Mouse (Mus musculus) forebrain, embryonic 13.5 days (tissue): ENCODE data around the gene Grik1. TPM values are rescaled to one million over a fixed set of nuclear protein-coding genes. Genes with fewer than 3 reads are reported as not detected.
A peak's percentile ranks its signal among the peaks of the same experiment; 100 is the strongest.

Source experiments
- ATAC-seq: fragments of 200-750 bp; cut with Nextera tagmentation; 2 replicates; pipeline ENCODE4 v1.8.0; 2017
- H3K27ac ChIP-seq: fragments of 300-500 bp; sonication (generic); 2 replicates; pipeline ENCODE4 v1.5.1; 2015; ENCODE audit warnings: inconsistent platforms, mild to moderate bottlenecking, moderate library complexity
- H3K27me3 ChIP-seq: fragments of 300-500 bp; sonication (generic); 2 replicates; pipeline ENCODE4 v1.6.1; 2015; ENCODE audit warnings: mild to moderate bottlenecking, inconsistent platforms
- H3K36me3 ChIP-seq: fragments of 300-500 bp; sonication (generic); 2 replicates; pipeline ENCODE4 v1.6.1; 2015; ENCODE audit warnings: mild to moderate bottlenecking, inconsistent platforms; ENCODE audit not compliant: poor library complexity, severe bottlenecking
- H3K4me1 ChIP-seq: fragments of 300-500 bp; sonication (generic); 2 replicates; pipeline ENCODE4 v1.6.1; 2015; ENCODE audit warnings: inconsistent platforms
- H3K4me2 ChIP-seq: fragments of 300-500 bp; sonication (generic); 2 replicates; pipeline ENCODE4 v1.6.1; 2015; ENCODE audit warnings: inconsistent platforms, mild to moderate bottlenecking, moderate library complexity
- H3K4me3 ChIP-seq: fragments of 300-500 bp; sonication (generic); 2 replicates; pipeline ENCODE4 v1.5.1; 2015; ENCODE audit warnings: mild to moderate bottlenecking, inconsistent platforms
- H3K9ac ChIP-seq: fragments of 300-500 bp; sonication (generic); 2 replicates; pipeline ENCODE4 v1.6.1; 2015; ENCODE audit warnings: mild to moderate bottlenecking, inconsistent platforms
- H3K9me3 ChIP-seq: fragments of 300-500 bp; sonication (generic); replicated peaks from 2 replicates; pipeline ENCODE4 v1.6.1; 2016; ENCODE audit warnings: inconsistent platforms
- WGBS: fragments of 180-500 bp; shearing (Covaris S2); methylation state at CpG from one replicate; pipeline ENCODE4 v1.1.7; 2015; 5-methylcytosine and 5-hydroxymethylcytosine counted together
- polyA plus RNA-seq: library from polyadenylated mRNA; unstranded; fragments of >200 nt; fragmentation: Nextera tagmentation; extraction: Ambion mirVana; gene quantifications from 2 replicates; pipeline ENCODE4 v1.2.1, GENCODE M21; 2015

Gene Grik1
- polyA plus RNA-seq, 1 experiment from 2014 or later: 7.2 TPM

GRCm38 (mm10) chr16:87949881-87950280 is 340.2 kb downstream of the Grik1 start:
- WGBS: 91% methylated on average over 11 of the region's 11 CpGs
- H3K9ac ChIP-seq: no peak overlapping the region
- H3K4me2 ChIP-seq: no peak overlapping the region
- H3K9me3 ChIP-seq: no peaks in the 10 kb centered on the region
- ATAC-seq: no peak
- H3K27ac ChIP-seq: no peak overlapping the region
- H3K36me3 ChIP-seq: no peaks in the 10 kb centered on the region
- no peaks in the 10 kb centered on the region for H3K27me3 ChIP-seq
- H3K4me3 ChIP-seq: no peak overlapping the region
- H3K4me1 ChIP-seq: no peaks in the 10 kb centered on the region

DNA sequence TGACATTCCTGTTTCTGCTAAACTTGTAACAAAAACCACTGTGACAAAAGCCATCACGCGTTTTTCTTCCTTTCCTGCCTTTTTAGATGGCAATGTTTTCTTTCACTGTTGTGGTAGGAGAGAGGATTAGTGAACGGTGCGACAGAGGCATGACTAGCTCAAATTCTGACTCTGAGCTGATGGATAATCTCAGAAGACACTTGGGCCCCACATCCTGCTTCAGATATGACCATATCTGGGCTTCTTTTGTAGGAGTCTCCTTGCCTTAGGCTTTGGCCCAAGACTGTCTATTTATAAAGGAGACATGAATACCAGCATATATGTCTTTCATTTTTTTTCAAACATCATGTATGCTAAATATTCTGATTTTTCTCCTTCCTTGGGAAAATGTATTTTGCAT is 341.9 kb downstream of the Grik1 start:
- Histone ChIP-seq H3K9me3 (no peaks in the 10 kb centered on the region), H3K27me3 (no peaks in the 10 kb centered on the region), H3K4me1 (no peaks in the 10 kb centered on the region), H3K27ac (no peak overlapping the region), H3K9ac (no peak overlapping the region), H3K4me3 (no peak overlapping the region), H3K36me3 (no peaks in the 10 kb centered on the region), H3K4me2 (no peak overlapping the region)
- WGBS: 75% methylated on average over 4 of the region's 4 CpGs
- ATAC-seq: no peak

GRCm38 (mm10) chr16:87944318-87944717 is 345.7 kb downstream of the Grik1 start:
- no peak overlapping the region for H3K4me3 ChIP-seq
- ATAC-seq: no peak
- 91% methylated on average over 1 of the region's 1 CpGs for WGBS
- no peaks in the 10 kb centered on the region for H3K4me1 ChIP-seq
- no peaks in the 10 kb centered on the region for H3K9me3 ChIP-seq
- no peaks in the 10 kb centered on the region for H3K27me3 ChIP-seq
- no peaks in the 10 kb centered on the region for H3K36me3 ChIP-seq
- H3K9ac ChIP-seq: no peak overlapping the region
- no peak overlapping the region for H3K27ac ChIP-seq
- no peak overlapping the region for H3K4me2 ChIP-seq

- no peak overlapping the region for H3K4me2 ChIP-seq
- H3K27ac ChIP-seq: no peak overlapping the region
- H3K4me3 ChIP-seq: no peak overlapping the region
- H3K27me3 ChIP-seq: no peaks in the 10 kb centered on the region
- H3K9ac ChIP-seq: no peak overlapping the region
- H3K4me1 ChIP-seq: no peaks in the 10 kb centered on the region
- WGBS: 73% methylated on average over 13 of the region's 13 CpGs
- ATAC-seq: no peak
- no peaks in the 10 kb centered on the region for H3K9me3 ChIP-seq
- H3K36me3 ChIP-seq: no peaks in the 10 kb centered on the region
These were observed 347.8 kb downstream of the Grik1 start for GRCm38 (mm10) chr16:87942103-87942865.

GRCm38 (mm10) chr16:87934685-87935084 is 355.4 kb downstream of the Grik1 start:
- H3K4me2 ChIP-seq: no peak overlapping the region
- H3K9ac ChIP-seq: no peak overlapping the region
- H3K27me3 ChIP-seq: no peaks in the 10 kb centered on the region
- no peak for ATAC-seq
- H3K4me3 ChIP-seq: no peak overlapping the region
- no peaks in the 10 kb centered on the region for H3K36me3 ChIP-seq
- 83% methylated on average over 1 of the region's 1 CpGs for WGBS
- H3K9me3 ChIP-seq: no peaks in the 10 kb centered on the region
- H3K4me1 ChIP-seq: no peaks in the 10 kb centered on the region
- H3K27ac ChIP-seq: no peak overlapping the region

- Histone ChIP-seq H3K4me3 (no peak overlapping the region), H3K27ac (no peak overlapping the region), H3K36me3 (no peaks in the 10 kb centered on the region), H3K27me3 (no peaks in the 10 kb centered on the region), H3K4me2 (no peak overlapping the region), H3K9ac (no peak overlapping the region), H3K4me1 (no peaks in the 10 kb centered on the region), H3K9me3 (no peaks in the 10 kb centered on the region)
- 92% methylated on average over 2 of the region's 2 CpGs for WGBS
- no peak for ATAC-seq
These were observed 358.7 kb downstream of the Grik1 start for GRCm38 (mm10) chr16:87931358-87931757.

DNA sequence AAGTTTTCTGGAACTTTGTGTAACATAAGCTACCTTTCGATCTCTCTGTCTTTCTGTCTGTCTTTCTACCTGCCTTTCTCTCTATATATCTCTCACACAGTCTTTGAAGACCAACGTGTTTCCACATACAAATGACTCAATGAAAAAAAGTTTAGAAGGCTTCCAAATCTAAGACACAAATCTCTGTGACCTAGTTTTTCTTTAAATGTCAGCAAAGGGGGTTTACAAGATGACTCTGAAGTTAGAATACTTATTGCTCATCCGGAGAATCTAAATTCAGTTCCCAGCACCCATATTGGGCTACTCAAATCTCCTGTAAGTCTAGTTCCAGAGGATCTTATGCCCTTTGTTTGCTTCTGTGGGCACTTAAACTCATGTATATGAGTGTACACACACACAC is 359.5 kb downstream of the Grik1 start:
- no peaks in the 10 kb centered on the region for H3K36me3 ChIP-seq
- no peak overlapping the region for H3K4me2 ChIP-seq
- no peak overlapping the region for H3K4me3 ChIP-seq
- WGBS: 85% methylated on average over 3 of the region's 3 CpGs
- no peak overlapping the region for H3K27ac ChIP-seq
- no peaks in the 10 kb centered on the region for H3K27me3 ChIP-seq
- H3K9ac ChIP-seq: no peak overlapping the region
- H3K9me3 ChIP-seq: no peaks in the 10 kb centered on the region
- no peaks in the 10 kb centered on the region for H3K4me1 ChIP-seq
- no peak for ATAC-seq

DNA sequence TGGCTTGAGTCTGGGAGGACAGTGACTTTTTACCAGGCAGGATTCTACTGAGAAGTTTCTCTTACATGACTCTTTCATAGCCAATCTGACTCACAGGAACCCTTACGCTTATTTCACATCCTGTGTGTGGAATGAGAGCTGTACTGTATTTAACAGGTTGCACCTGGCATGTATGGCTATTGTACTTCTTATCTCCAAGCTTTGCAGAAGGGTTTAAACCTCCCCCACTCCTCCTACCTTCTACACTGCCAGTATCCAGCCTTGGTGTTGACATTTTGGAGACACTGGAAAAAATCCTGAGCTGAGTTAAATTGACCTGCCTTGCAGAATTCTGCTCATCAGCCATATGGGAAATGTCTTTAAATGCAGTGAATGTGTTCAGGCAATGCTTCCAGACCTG is 361.4 kb downstream of the Grik1 start:
- 95% methylated on average over 1 of the region's 1 CpGs for WGBS
- Histone ChIP-seq H3K36me3 (no peaks in the 10 kb centered on the region), H3K4me1 (no peaks in the 10 kb centered on the region), H3K27me3 (no peaks in the 10 kb centered on the region), H3K9ac (no peak overlapping the region), H3K4me2 (no peak overlapping the region), H3K4me3 (no peak overlapping the region), H3K9me3 (no peaks in the 10 kb centered on the region), H3K27ac (no peak overlapping the region)
- no peak for ATAC-seq

GRCm38 (mm10) chr16:87917897-87918296 is 372.2 kb downstream of the Grik1 start:
- H3K4me2 ChIP-seq: no peak overlapping the region
- H3K9ac ChIP-seq: no peak overlapping the region
- peak overlapping the region; percentile 65 for H3K27ac ChIP-seq
- peaks cover 16% of the 10 kb centered on the region for H3K4me1 ChIP-seq
- no peak overlapping the region for H3K4me3 ChIP-seq
- no peaks in the 10 kb centered on the region for H3K36me3 ChIP-seq
- WGBS: 87% methylated on average over 4 of the region's 4 CpGs
- no peaks in the 10 kb centered on the region for H3K9me3 ChIP-seq
- H3K27me3 ChIP-seq: no peaks in the 10 kb centered on the region
- ATAC-seq: no peak

DNA sequence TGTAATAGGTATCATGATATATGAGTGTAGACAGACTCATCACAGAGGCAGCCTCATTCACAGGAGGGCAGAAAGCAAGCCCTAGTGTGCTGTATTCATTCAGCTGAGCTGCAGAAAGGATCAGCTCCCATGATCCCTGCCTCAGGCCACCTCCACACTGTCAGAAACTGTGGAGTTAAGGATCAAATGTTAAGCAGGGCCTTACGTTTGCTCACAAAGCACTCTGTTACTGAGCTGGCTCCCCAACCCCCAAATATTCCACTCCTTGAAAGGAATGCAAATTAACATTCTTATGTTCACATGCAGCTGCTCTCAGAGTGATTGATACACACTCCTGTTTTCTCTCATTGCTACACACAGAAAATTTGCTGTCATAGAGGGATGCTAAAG is 372.9 kb downstream of the Grik1 start:
- ATAC-seq: peak; percentile 85
- 0% methylated on average over 1 of the region's 1 CpGs for WGBS
- no peak overlapping the region for H3K9ac ChIP-seq
- H3K4me3 ChIP-seq: no peak overlapping the region
- H3K27me3 ChIP-seq: no peaks in the 10 kb centered on the region
- no peaks in the 10 kb centered on the region for H3K9me3 ChIP-seq
- peak overlapping the region; percentile 84 for H3K27ac ChIP-seq
- peaks cover 16% of the 10 kb centered on the region for H3K4me1 ChIP-seq
- peak overlapping the region; percentile 4; the same call in 1 of the 2 replicates for H3K4me2 ChIP-seq
- no peaks in the 10 kb centered on the region for H3K36me3 ChIP-seq

GRCm38 (mm10) chr16:87916209-87917156 is 373.6 kb downstream of the Grik1 start:
- H3K27ac ChIP-seq: peak overlapping the region; percentile 84
- H3K9me3 ChIP-seq: no peaks in the 10 kb centered on the region
- H3K4me2 ChIP-seq: no peak overlapping the region; the same call in 1 of the 2 replicates
- WGBS: 44% methylated on average over 6 of the region's 6 CpGs
- no peak overlapping the region for H3K4me3 ChIP-seq
- H3K36me3 ChIP-seq: no peaks in the 10 kb centered on the region
- peaks cover 16% of the 10 kb centered on the region for H3K4me1 ChIP-seq
- no peak overlapping the region for H3K9ac ChIP-seq
- ATAC-seq: peak; percentile 60
- no peaks in the 10 kb centered on the region for H3K27me3 ChIP-seq

GRCm38 (mm10) chr16:87915156-87915555 is 374.9 kb downstream of the Grik1 start:
- whole genome bisulfite sequencing: 85% methylated on average over 4 of the region's 4 CpGs
- ATAC-seq: no peak
- H3K4me1 ChIP-seq: peaks cover 16% of the 10 kb centered on the region
- no peaks in the 10 kb centered on the region for H3K9me3 ChIP-seq
- H3K4me3 ChIP-seq: no peak overlapping the region
- H3K27me3 ChIP-seq: no peaks in the 10 kb centered on the region
- no peak overlapping the region for H3K4me2 ChIP-seq
- no peak overlapping the region for H3K27ac ChIP-seq
- H3K36me3 ChIP-seq: no peaks in the 10 kb centered on the region
- no peak overlapping the region for H3K9ac ChIP-seq
